Mouse (Mus musculus): ENCODE measurements at regions not wholly inside any gene's neighbourhood (a gene's known extent, or its start where the extent isn't known, plus 50 kb on each side); places are given as distances from the start of the nearest gene placed in this dataset.
"Not testable (repeated sequence)": the region's sequence is repeated elsewhere in the genome, so short reads cannot be mapped to it uniquely, and the experiment has no call there.

DNA sequence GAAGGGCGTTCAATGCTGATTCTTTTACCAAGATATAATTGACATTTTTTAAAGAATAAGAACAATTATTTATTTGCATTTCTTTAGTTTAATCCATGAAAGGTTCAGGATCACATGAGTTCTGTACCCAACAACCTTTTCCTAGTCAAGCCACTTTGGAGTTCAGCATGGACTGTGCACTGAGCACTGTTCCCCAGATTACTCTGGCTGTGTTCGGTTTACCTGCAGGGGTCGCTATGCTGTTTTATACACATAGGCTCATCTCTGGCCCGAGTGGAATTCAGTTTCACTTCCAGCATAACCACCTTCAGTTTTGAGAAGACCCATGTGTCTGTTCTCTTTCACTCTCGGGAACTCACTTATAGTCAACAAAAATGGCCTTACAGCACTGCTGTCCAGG is 93.5 kb upstream of the Smarcad1 start:
- TF ChIP-seq CTCF (IDR thresholded peaks at IDR 0.05; ENCODE audit: extremely low read depth, insufficient read length, insufficient replicate concordance, low read depth, low read length); POLR2A (IDR thresholded peaks at IDR 0.05; ENCODE audit: low read depth, low read length): not testable (repeated sequence)

All from small intestine, adult 2 months (tissue).